Mouse (Mus musculus) liver, postnatal 0 days (tissue): ENCODE measurements around the gene Ctnnbip1. TPM values are rescaled to one million over a fixed set of nuclear protein-coding genes. Genes with fewer than 3 reads are reported as not detected.

Experiments
- ATAC-seq: fragments of 200-750 bp; cut with Nextera tagmentation; 2 replicates; pipeline ENCODE4 v1.8.0; 2017; ENCODE audit warnings: mild to moderate bottlenecking, moderate library complexity
- DNase-seq: peaks from one replicate; pipeline ENCODE4 v3.0.0-alpha.2; 2016
- H3K27ac ChIP-seq: fragments of 300-500 bp; sonication (generic); 2 replicates; pipeline ENCODE4 v1.5.1; 2014; ENCODE audit warnings: antibody characterized with exemption, moderate library complexity, mild to moderate bottlenecking, low read depth
- H3K27me3 ChIP-seq: fragments of 300-500 bp; sonication (generic); 2 replicates; pipeline ENCODE4 v1.6.1; 2014; ENCODE audit warnings: low read length, control low read depth, mixed read lengths; ENCODE audit not compliant: insufficient read depth
- H3K36me3 ChIP-seq: fragments of 300-500 bp; sonication (generic); replicated peaks from 2 replicates; pipeline ENCODE4 v1.6.1; 2014; ENCODE audit warnings: mild to moderate bottlenecking, control low read depth, low read length, moderate library complexity, mixed read lengths; ENCODE audit not compliant: insufficient read depth
- H3K4me1 ChIP-seq: fragments of 300-500 bp; sonication (generic); 2 replicates; pipeline ENCODE4 v1.6.1; 2014; ENCODE audit warnings: antibody characterized with exemption, mild to moderate bottlenecking, control low read depth; ENCODE audit not compliant: insufficient read depth
- H3K4me2 ChIP-seq: fragments of 300-500 bp; sonication (generic); 2 replicates; pipeline ENCODE4 v1.6.1; 2014; ENCODE audit warnings: low read depth, mild to moderate bottlenecking, low read length, moderate library complexity, mixed read lengths
- H3K4me3 ChIP-seq: fragments of 300-500 bp; sonication (generic); 2 replicates; pipeline ENCODE4 v1.5.1; 2014; ENCODE audit warnings: low read depth, low read length
- H3K9ac ChIP-seq: fragments of 300-500 bp; sonication (generic); replicated peaks from 2 replicates; pipeline ENCODE4 v1.6.1; 2014; ENCODE audit warnings: mild to moderate bottlenecking, moderate library complexity
- H3K9me3 ChIP-seq: fragments of 300-500 bp; sonication (generic); 2 replicates; pipeline ENCODE4 v1.6.1; 2016; ENCODE audit warnings: mild to moderate bottlenecking, control low read depth, low read length, mixed read lengths
- CTCF ChIP-seq: sonication (generic); IDR thresholded peaks from 2 replicates; pipeline ENCODE4 v1.5.1; 2016; ENCODE audit warnings: antibody characterized with exemption, low read depth
- EP300 ChIP-seq: IDR thresholded peaks from 2 replicates; pipeline ENCODE4 v1.6.1; 2016; ENCODE audit warnings: antibody characterized with exemption, low read depth, mild to moderate bottlenecking
- WGBS: fragments of 180-500 bp; shearing (Covaris S2); extraction: QIAGEN DNeasy Blood & Tissue Kit; methylation state at CpG from one replicate; pipeline ENCODE4 v1.1.7; 2014; ENCODE audit not compliant: insufficient replicate concordance; 5-methylcytosine and 5-hydroxymethylcytosine counted together
- polyA plus RNA-seq: library from polyadenylated mRNA; unstranded; fragments of >200 nt; fragmentation: Nextera tagmentation; extraction: Ambion mirVana; gene quantifications from 2 replicates; pipeline ENCODE4 v1.2.1, GENCODE M21; 2015

The Ctnnbip1 gene
- polyA plus RNA-seq, 1 experiment from 2014 or later = 12.8 TPM

DNA sequence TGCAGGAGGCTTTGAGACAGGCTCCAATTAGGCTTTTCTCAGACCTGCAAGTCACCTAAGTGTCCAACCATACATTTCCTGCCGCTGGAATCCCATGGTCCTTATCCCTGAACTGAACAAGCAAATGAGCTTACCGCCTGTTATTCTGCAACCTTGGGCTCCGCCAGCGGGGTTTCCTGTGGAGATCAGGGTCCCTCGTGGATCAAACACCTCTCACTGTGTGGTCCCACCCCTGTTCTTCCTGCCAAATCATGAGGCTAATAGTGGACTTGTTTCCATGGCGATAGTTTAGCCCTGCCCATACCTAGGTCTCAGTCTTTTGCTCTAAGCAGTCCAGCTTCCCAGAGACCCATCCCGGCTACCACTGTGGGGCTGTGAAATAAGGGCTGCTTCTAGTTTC, 8.3 kb downstream of the Ctnnbip1 start:
- H3K27me3 ChIP-seq = no peaks in the 10 kb centered on the region
- TF ChIP-seq EP300 = no peak
- no peak for TF ChIP-seq CTCF
- no peak overlapping the region for H3K9ac ChIP-seq
- peaks cover 13% of the 10 kb centered on the region for H3K4me1 ChIP-seq
- no peaks in the 10 kb centered on the region for H3K9me3 ChIP-seq
- DNase-seq (no peak), ATAC-seq (no peak)
- H3K27ac ChIP-seq = no peak overlapping the region
- no peak overlapping the region for H3K4me3 ChIP-seq
- no peak overlapping the region for H3K4me2 ChIP-seq
- no peaks in the 10 kb centered on the region for H3K36me3 ChIP-seq
- 56% methylated on average over 7 of the region's 7 CpGs for WGBS

DNA sequence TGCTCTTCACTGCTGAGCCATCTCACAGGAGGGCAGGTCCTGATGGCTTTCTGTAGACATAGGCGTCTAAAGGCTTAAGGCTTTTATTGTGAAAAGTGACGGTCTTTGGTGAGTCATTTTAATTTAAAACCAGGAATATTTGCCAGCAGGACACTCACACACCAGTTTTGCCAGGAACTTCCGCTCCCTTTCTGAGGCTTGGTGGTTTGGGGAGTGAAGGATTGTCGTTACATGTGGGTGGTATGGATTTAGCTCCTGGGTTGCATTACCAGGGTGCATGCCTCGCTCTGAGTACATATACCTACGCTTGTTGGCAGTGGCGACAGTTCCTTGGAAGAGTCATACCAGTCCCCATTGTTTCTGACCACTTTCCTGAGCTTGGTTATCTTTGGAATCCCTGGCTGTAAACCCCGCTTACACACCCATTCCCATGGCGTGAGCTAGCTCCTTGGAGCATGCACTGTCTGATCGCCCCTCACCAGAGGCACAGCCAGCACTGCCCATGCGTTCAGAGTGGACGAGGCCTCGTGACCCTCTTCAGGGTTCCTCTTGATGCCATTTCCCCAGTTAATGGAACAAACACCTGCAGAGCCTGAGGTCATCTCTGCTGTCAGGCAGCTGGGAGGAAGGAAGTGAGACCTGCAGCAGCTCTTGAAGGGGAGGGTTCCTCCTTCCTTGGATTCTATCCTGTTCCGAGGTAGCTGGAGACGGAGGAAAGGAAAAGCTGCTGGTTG, 9.8 kb downstream of the Ctnnbip1 start:
- H3K27ac ChIP-seq = no peak overlapping the region
- H3K9me3 ChIP-seq = no peaks in the 10 kb centered on the region
- DNase-seq (no peak), ATAC-seq (no peak)
- H3K4me2 ChIP-seq = no peak overlapping the region
- H3K36me3 ChIP-seq = no peaks in the 10 kb centered on the region
- H3K27me3 ChIP-seq = no peaks in the 10 kb centered on the region
- no peak overlapping the region for H3K9ac ChIP-seq
- H3K4me3 ChIP-seq = no peak overlapping the region
- H3K4me1 ChIP-seq = peaks cover 5% of the 10 kb centered on the region; the same call in 1 of the 2 replicates
- 71% methylated on average over 15 of the region's 15 CpGs for WGBS
- TF ChIP-seq CTCF = no peak
- no peak for TF ChIP-seq EP300

- no peaks in the 10 kb centered on the region for H3K27me3 ChIP-seq
- no peak overlapping the region for H3K4me2 ChIP-seq
- H3K4me1 ChIP-seq = peaks cover 5% of the 10 kb centered on the region; the same call in 1 of the 2 replicates
- H3K27ac ChIP-seq = no peak overlapping the region
- 54% methylated on average over 6 of the region's 6 CpGs for WGBS
- H3K36me3 ChIP-seq = no peaks in the 10 kb centered on the region
- no peaks in the 10 kb centered on the region for H3K9me3 ChIP-seq
- DNase-seq (no peak), ATAC-seq (no peak)
- H3K4me3 ChIP-seq = no peak overlapping the region
- no peak overlapping the region for H3K9ac ChIP-seq
- TF ChIP-seq CTCF (no peak), EP300 (no peak)
Measured at GRCm38 (mm10) chr4:149529691-149530090, 11.7 kb downstream of the Ctnnbip1 start.

DNA sequence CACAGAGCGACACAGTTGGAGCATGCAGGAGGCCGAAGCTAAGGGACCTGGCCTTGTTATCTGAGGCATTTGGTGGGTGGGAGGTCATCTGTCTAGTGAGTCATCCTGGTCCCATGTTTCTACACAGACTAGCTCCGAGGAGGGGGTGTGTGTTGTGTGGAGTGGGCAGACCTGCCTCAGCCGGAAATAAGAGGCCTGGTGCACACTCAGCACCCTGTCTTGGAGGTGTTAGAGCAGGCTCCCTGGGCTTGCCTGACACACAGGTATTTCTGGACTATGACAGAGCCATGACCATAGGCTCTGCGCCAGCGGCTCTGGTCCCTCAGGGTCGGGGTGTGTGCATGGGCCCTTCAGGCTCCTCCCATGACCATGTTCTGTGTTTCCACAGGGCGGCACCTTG, 21.4 kb downstream of the Ctnnbip1 start:
- Histone ChIP-seq H3K9me3 (no peaks in the 10 kb centered on the region), H3K9ac (no peak overlapping the region), H3K27ac (no peak overlapping the region), H3K27me3 (no peaks in the 10 kb centered on the region), H3K4me1 (no peaks in the 10 kb centered on the region), H3K4me2 (no peak overlapping the region), H3K36me3 (no peaks in the 10 kb centered on the region), H3K4me3 (no peak overlapping the region)
- DNase-seq = no peak
- TF ChIP-seq EP300 (no peak), CTCF (no peak)
- 71% methylated on average over 8 of the region's 8 CpGs for WGBS
- no peak for ATAC-seq

DNA sequence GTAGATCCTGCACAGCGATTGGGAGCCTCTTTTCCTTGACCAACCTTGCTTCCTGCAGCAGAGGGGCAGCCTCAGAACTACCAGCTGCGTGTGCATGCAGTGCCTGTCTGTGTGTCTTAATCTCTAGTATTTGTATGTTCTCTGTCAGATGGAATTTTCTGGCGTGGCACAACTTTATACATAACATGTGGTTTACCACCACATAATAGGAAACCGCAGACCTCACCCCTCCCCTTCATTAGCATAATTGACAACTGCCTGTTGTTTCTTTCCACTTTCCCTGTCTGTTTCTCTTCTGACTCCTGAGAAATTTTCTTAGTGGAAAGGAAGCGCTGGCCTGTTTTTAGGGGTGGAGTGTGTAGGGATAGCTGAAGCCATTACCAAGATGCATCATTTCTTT, 23.9 kb downstream of the Ctnnbip1 start:
- DNase-seq = no peak
- H3K27ac ChIP-seq = no peak overlapping the region
- no peak for ATAC-seq
- H3K4me2 ChIP-seq = no peak overlapping the region
- peaks cover 4% of the 10 kb centered on the region for H3K36me3 ChIP-seq
- H3K4me1 ChIP-seq = no peaks in the 10 kb centered on the region
- no peaks in the 10 kb centered on the region for H3K27me3 ChIP-seq
- H3K9me3 ChIP-seq = no peaks in the 10 kb centered on the region
- no peak overlapping the region for H3K9ac ChIP-seq
- 45% methylated on average over 5 of the region's 5 CpGs for WGBS
- TF ChIP-seq EP300 (no peak), CTCF (no peak)
- H3K4me3 ChIP-seq = no peak overlapping the region

DNA sequence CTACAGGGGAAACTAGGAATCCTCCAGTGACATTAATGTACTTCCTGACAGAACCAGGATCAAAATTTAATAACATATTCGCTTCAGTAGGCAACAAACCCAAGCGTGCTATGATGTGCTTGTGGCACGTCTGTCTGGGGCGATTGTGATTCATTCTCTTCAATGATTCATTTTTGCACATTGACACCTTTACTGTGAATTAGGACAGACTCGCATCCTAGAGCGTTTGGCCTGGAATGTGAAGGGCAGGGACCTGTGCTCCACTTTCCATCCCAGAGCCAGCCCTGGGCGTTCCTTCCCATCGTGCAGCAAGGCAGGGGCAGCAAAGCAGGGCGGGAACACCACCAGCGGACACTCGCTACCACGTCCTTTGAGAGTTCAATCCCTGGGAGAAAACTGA, 24.4 kb downstream of the Ctnnbip1 start:
- Histone ChIP-seq H3K9me3 (no peaks in the 10 kb centered on the region), H3K9ac (no peak overlapping the region), H3K36me3 (peaks cover 4% of the 10 kb centered on the region), H3K4me3 (no peak overlapping the region), H3K27ac (no peak overlapping the region), H3K4me2 (no peak overlapping the region), H3K27me3 (no peaks in the 10 kb centered on the region), H3K4me1 (no peaks in the 10 kb centered on the region)
- TF ChIP-seq EP300 (no peak), CTCF (no peak)
- ATAC-seq (no peak), DNase-seq (no peak)
- 73% methylated on average over 12 of the region's 12 CpGs for WGBS
